Comparison of ENCODE assay signal across 10 mouse cellular contexts in genomic region chr4:41618916-41619746, GRCm38 (mm10). TPM values are rescaled to one million over a fixed set of nuclear protein-coding genes. Genes with fewer than 3 reads are reported as not detected.
DNase-seq lines count a peak whose midpoint lies in the region; TF ChIP-seq lines count a peak whose summit lies in the region.
"Had no signal": no experiment of that assay in that cellular context is flagged by ENCODE, and none has a peak within 500 bp of the region (broad histone marks: within the 10 kb centered on the region; RNA-seq: fewer than 3 reads in every experiment).

No protein-coding gene starts in this region.

- H3K4me3 ChIP-seq in lung, adult 2 months (replicated peaks; ENCODE audit: extremely low read depth, low read depth, low read length): no peak overlapping the region
- H3K4me3 ChIP-seq: embryonic facial prominence, embryonic 13.5 days; neural tube, embryonic 12.5 days had no signal

- no peak for TF ChIP-seq CTCF in lung, adult 2 months (IDR thresholded peaks at IDR 0.05; ENCODE audit: insufficient read depth, low read length)

- intact Hi-C loops in left cerebral cortex, postnatal 36 days (cut with DNase I): loop anchor here (5.0 kb wide), 1 partner anchor 33 kb away; no protein-coding TSS in a partner anchor
- intact Hi-C loops in gastrocnemius, postnatal 14 days (cut with DNase I; ENCODE audit: low total_unique reads): loop anchor here (10.0 kb wide), 2 partner anchors 94 to 144 kb away; no protein-coding TSS in a partner anchor

- no peaks in the 10 kb centered on the region for H3K4me1 ChIP-seq in lung, adult 2 months (ENCODE audit: control insufficient read depth, insufficient read depth, low read length)

- WGBS in lung, adult 2 months: 55% methylated on average over 12 of the region's 12 CpGs

- peak; percentile 57 for DNase-seq in left cerebral cortex, adult 11 months (ENCODE audit: low spot score)
- DNase-seq in left cerebral cortex, postnatal 36 days (ENCODE audit: low spot score in 2 of 2): no peak
- peak; percentile 83 to 91 for DNase-seq in cerebellum, adult 18-20 months
- DNase-seq in gastrocnemius, postnatal 14 days: peak; percentile 85
- DNase-seq in retina, embryonic 14.5 days (ENCODE audit: low spot score): peak; percentile 55
- no peak for DNase-seq in lung, adult 2 months
- no peak for DNase-seq in lung, postnatal 25 days (ENCODE audit: low spot score)
- DNase-seq: heart, postnatal 14 days had no signal

- no peak for TF ChIP-seq POLR2A in lung, adult 2 months (IDR thresholded peaks at IDR 0.05; ENCODE audit: borderline replicate concordance, extremely low read depth, low read depth, low read length)

RNA-seq across cellular contexts. Expression of gene Enho, which starts 21.0 kb away (rescaled TPM):
- 10 to 100 TPM; 60.1 to 71.2 TPM for total RNA-seq in left cerebral cortex, postnatal 36 days (2021)
- total RNA-seq in gastrocnemius, postnatal 14 days (2021): 1 to 10 TPM; 6.7 to 9.9 TPM
- polyA plus RNA-seq in lung, adult 2 months (2012; rRNA removed): 36.4 and 48.9 TPM in 2 replicates

RNA-seq across cellular contexts. Expression of gene Dnaic1, which starts 49.6 kb away (rescaled TPM):
- total RNA-seq in left cerebral cortex, postnatal 36 days (2021): 1 to 10 TPM; 9.4 to 10.0 TPM
- under 1 TPM; 0.47 to 0.58 TPM for total RNA-seq in gastrocnemius, postnatal 14 days (2021)
- polyA plus RNA-seq in lung, adult 2 months (2012; rRNA removed): 8.2 and 10.3 TPM in 2 replicates

RNA-seq across cellular contexts. Expression of gene Fam219a, which starts 49.8 kb away (rescaled TPM):
- 100 to 1,000 TPM; 194 to 219 TPM for total RNA-seq in left cerebral cortex, postnatal 36 days (2021)
- total RNA-seq in gastrocnemius, postnatal 14 days (2021): 10 to 100 TPM; 16.2 to 17.1 TPM
- 63.5 and 94.2 TPM in 2 replicates for polyA plus RNA-seq in lung, adult 2 months (2012; rRNA removed)

Comparison
In these comparisons a context has a peak if more than half of its experiments do, and no peak if none do; other contexts are left out.
1. DNase-seq: peak in left cerebral cortex, adult 11 months (single experiment), cerebellum, adult 18-20 months (2 of 2), gastrocnemius, postnatal 14 days (single experiment) and retina, embryonic 14.5 days (single experiment); none in left cerebral cortex, postnatal 36 days (0 of 2), lung, adult 2 months (single experiment) and lung, postnatal 25 days (single experiment).
2. RNA of gene Enho, which starts 21.0 kb away (total RNA-seq): 60.1 to 71.2 TPM in left cerebral cortex, postnatal 36 days; 6.7 to 9.9 TPM in gastrocnemius, postnatal 14 days; every median in the first group is over 4 times any median in the second.
3. RNA of gene Dnaic1, which starts 49.6 kb away (total RNA-seq): 9.4 to 10.0 TPM in left cerebral cortex, postnatal 36 days; 0.47 to 0.58 TPM in gastrocnemius, postnatal 14 days; every median in the first group is over 4 times any median in the second.
4. RNA of gene Fam219a, which starts 49.8 kb away (total RNA-seq): 194 to 219 TPM in left cerebral cortex, postnatal 36 days; 16.2 to 17.1 TPM in gastrocnemius, postnatal 14 days; every median in the first group is over 10 times any median in the second.